Mouse (Mus musculus) heart, adult 18-20 months (tissue): Measurements from ENCODE around the gene Itsn1. TPM values are rescaled to one million over a fixed set of nuclear protein-coding genes. Genes with fewer than 3 reads are reported as not detected.

Experiments used
- DNase-seq, 2 experiments: peaks; one replicate each; pipeline ENCODE4 v3.0.0; 2021 to 2022; ENCODE audit warnings: mixed read lengths in 1 of 2
- total RNA-seq, 2 experiments: library from RNA; stranded (reverse); gene quantifications; 2 replicates each; pipeline ENCODE4 v1.2.3; 2021

Itsn1 gene
- total RNA-seq, 2 experiments from 2014 or later: 50.2 to 53.6 TPM

GRCm38 (mm10) chr16:91847525-91848225 is 118.6 kb downstream of the Itsn1 start:
- DNase-seq: peak; percentile 64 to 65

DNA sequence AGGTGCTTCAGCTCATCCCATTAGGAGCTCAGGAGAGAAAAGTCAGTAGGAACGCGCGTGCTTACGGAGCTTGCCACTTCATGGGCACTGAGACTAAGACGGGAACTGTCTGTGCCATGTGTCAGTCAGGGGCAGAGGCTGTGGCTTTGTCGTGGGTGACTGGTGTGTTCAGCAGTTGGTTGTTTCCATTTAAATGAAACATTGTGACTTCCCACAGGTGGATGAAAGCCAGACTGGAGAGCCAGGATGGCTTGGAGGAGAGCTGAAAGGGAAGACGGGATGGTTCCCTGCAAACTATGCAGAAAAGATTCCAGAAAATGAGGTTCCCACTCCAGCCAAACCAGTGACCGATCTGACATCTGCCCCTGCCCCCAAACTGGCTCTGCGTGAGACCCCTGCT is 119.4 kb downstream of the Itsn1 start:
- DNase-seq: no peak

DNA sequence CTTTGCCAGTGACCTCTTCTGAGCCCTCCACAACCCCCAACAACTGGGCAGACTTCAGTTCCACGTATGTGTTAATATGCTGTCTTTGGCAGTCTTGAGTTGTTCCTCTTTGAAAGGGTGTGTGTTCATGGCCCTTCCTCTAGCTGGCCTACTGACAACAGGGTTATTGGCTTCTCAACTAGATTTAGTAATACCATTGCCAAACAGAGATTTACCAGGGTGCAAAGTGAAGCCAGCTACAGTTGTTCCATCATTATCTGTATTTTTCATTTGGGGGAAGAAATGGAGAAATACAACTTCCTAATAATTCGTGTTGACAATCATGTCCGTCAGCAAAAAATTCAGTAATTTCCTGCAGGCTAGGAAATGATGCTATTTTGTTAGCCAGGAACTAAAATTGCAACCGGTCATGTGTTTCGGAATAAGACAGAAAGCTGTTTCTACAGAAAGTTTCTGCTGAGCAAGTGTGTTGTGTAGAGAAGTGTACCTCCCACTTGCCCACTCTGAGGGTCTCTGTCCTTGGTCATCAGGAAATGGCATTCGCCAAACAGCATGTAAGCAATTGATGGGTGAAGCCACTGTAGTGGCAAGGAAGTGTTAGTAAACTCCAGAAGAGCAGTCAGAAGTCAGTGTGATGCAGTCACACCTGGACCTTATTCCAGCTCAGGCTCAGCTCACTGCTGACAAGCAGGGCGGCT is 120.0 kb downstream of the Itsn1 start:
- DNase-seq: peak; percentile 59 to 71

- no peak for DNase-seq
Measured at GRCm38 (mm10) chr16:91850175-91850574, 121.1 kb downstream of the Itsn1 start.

DNA sequence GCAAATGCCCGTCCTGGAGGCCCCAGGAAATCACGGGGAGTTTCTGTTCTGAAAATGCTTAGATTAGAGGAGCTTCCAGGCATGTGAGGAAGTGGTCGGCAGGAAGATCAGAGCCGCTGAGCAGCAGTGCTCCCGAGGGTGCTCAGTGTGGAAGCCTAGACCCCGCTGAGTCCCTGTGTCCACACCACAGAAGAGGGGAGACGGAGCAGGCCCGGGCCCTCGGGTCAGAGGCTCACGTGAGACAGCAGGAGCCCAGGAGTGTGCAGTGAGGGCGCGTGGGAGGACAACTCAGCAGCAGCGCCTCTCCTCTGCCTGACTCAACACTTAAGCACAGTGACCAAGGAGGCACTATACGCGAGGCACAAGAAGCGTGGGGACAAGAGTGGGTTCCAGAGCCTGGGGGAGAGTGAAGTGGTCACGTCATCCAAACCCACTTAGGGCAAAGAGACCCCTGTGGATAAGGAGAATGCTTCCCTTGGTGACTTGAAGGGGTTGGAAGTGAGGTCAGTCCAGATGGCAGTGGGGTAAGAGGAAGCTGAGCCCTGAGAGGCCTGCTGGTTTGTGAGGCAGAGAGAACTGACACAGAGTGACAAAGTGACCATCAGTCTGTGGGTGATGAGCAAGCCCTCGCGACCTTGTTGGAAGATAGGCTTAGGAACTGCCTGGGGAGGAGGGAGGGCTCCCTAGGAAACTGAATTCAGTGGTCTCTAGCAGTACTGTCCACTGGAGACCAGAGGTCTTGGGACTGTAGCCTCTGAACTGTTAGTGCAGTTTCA is 122.6 kb downstream of the Itsn1 start:
- no peak for DNase-seq

DNA sequence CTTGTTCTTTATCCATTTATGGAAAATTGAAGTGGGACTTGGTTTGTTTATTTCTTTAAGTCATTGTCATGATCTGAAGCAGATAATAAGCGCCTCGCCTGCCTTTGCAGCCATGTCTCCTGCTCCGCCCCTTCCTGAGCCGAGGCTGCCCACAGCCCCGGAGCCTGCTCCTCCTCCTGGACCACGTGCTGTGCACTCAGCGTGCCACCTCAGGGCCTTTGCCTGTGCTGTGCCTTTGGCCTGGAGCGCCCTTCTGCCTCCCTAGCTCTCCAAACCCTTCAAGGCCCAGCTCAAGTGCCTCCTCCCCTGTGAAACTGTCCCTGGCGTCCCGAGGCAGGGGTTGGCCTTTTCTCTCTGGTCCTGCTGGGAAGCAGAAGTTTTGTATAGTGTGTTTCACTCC is 123.7 kb downstream of the Itsn1 start:
- DNase-seq: no peak

DNA sequence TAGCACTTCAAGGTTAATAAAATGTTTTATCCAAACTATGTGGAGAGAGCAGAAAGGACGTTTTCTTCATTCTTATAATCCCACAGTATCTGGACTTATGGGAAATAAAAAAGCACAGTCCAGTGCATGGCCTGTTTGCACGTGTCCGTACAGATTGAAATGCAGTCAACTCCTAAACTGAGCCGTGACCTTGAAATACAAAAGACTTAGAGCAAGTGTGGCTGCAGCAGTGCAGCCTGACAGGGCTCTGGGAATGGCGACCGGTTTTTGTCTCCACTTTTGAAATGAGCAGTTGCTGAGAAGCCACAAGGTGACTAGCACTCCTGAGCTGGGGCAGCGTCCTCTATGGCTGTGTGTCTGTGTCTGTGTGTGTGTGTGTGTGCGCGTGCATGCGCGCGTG is 124.1 kb downstream of the Itsn1 start:
- DNase-seq: no peak

DNA sequence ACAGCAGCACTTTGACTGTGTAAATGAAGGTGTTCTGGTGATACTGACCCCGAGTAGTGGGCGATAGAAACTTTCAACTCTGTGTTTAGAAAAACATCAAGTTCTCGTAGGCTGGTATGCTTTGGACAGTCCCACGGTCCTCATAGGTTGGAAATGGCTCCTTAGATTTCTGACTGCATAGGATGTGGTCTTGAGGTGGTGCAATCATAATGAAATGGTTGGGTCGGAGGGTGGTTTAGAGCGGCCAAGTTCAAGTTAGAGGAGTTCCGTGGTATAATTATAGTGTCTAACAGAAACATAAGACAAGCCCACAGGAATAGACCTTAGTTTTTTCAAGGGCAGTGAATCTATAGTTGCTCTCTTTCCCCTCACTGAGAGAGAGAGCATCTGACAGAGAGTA is 129.6 kb downstream of the Itsn1 start:
- DNase-seq: no peak

DNA sequence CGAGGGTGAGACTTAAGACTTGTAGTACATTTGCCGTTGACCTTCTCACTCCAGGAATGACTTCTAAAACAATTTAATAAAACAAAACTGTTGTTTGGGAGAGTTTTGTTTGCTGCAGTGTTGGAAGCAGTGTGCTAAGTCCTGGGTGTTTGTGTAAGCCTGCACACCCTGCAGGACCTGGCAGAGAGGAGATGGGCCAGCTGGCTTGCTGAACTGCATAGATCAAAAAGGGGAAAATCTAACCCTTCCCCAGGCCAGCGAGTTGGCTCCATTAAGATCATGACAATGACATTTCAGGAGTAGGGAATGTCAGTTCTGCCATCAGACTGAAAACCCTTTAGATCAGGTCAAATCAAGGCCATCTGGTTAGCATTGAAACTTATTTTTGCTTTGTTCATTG is 130.1 kb downstream of the Itsn1 start:
- DNase-seq: no peak

- no peak for DNase-seq
Measured at GRCm38 (mm10) chr16:91859958-91860357, 130.9 kb downstream of the Itsn1 start.

DNA sequence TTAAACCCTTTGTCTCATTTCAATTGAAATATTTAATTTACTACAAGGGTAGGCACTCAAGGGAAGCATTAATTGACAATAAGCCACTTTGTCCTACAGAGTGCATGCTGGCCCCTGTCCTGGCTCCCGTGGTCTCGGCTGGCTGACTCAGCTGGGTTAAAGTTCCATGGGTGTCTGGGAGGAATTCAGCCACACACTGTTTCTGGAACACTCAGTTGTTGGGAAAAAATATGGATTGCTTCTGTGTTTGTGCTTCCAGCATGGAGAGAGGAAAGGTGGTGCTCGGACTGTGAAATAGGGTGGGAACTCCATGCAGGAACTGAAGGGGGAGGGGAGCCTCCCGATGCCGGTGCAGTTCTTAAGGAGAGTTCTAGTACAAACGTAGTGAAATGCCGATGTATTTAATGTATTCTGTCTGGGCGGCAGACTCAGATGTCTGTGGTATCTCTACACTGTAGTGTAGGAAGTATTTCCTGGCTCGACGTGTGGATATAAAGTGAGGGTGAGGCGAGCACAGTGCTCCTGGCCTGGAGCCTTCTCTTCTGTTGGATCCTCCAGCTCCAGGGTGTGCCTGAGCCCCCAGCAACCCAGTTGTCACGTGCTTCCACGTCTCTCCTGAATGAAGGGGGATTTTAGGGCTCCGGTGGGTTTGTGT is 131.5 kb downstream of the Itsn1 start:
- DNase-seq: peak; percentile 34 to 47

DNA sequence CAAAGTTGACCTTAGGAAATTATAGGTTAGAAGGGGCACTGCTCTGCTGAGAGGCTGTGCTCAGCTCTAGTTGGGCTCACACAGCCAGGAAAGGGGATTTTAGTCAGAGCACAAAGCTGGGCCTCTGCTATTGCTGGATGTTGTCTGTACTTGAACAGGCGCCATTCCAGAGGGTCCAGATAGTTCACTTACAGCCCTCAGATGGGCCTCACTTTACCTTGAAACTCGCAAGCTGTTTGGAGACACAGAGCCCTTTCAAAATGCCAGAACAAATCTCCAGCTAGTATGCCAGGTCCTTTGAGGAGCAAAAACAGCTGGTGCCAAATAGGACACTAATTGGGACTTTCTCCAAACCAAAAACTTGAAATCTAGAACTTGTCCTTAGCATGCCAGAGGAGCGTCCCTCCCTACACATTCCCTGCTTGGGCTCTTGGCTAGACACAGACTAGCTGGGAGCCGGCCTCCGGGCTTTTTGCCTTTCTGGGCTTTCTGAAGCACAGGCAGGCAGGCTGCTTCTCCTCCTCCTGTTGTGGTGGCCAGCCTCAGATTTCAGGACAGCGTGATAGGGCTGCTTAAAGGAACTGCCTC is 132.8 kb downstream of the Itsn1 start:
- peak; percentile 71 to 82 for DNase-seq

DNA sequence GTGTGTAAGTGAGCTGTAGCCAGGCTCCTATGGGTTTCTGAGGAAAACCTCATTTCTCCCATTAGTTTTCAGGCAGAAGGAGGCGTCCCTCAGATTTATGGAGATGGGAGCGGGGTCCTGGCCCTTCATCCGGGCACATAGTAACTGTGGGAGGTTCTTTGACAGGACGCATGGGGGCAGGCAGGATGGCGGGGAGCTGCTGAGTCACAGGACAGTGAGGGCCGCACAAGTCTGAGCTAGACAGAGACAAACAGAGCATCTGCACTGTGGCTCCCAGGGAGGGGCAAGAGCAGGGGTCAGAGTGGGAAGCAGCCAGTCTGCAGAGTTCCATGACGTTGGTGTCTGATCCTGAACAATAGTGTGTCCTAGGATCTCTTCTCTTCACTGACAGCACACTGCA is 133.8 kb downstream of the Itsn1 start:
- peak; percentile 38 to 56 for DNase-seq

GRCm38 (mm10) chr16:91864646-91865332 is 135.7 kb downstream of the Itsn1 start:
- DNase-seq: peak; percentile 32 to 53

DNA sequence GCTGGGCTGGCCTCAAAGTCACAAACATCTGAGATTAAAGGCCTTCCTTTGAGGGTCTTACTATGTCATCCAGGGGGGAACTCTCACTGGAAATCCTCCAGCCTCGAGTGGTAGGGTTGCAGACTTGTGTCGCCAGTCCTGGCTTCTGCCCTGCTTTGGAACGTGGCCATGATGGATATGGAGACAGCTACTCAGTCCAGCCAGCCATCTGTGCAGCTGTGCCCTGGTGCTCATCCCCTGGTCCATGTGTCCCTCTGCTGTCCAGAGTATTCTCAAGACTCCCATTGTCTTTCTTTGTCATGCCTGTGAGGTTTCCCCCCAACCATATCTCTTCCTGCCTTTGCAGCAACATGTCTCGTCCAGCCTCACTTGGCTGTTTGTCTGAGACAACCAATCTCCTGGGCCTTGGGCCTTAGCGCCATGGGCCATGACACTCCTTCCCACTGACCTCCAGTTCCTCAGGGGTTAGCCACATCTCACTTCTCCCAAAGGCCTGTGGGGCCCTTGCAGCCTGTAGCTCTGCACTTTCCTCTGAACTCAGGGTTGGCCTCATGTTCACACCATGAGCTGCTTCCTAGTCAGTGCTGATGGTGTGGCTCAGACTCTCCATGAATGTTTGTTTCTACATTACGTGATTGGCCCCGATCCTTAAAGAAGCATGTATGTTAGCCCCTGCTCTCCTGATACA is 136.6 kb downstream of the Itsn1 start:
- peak in 1 of 2 experiments; percentile 49 for DNase-seq

- peak; percentile 55 to 79 for DNase-seq
Measured at GRCm38 (mm10) chr16:91866258-91866634, 137.2 kb downstream of the Itsn1 start.

DNA sequence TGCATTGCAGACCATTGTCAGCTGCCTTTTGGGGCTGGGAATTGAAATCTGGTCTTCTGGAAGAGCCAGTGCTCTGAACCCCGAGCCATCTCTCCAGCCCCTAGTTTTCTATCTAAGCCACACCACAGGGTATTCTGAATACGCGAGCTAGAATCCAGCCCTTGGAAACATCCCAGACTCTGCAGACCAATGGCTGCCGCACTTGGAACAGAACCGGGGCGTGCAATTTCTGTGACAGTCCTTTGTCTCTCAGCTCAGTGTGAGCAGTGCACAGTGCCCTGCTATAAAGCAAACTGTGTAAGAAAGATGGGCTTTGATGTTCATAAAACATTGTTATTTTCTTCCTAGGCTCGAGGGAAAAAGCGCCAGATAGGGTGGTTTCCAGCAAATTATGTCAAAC is 138.6 kb downstream of the Itsn1 start:
- DNase-seq: no peak

- peak; percentile 66 to 87 for DNase-seq
Measured at GRCm38 (mm10) chr16:91868943-91869911, 140.1 kb downstream of the Itsn1 start.

DNA sequence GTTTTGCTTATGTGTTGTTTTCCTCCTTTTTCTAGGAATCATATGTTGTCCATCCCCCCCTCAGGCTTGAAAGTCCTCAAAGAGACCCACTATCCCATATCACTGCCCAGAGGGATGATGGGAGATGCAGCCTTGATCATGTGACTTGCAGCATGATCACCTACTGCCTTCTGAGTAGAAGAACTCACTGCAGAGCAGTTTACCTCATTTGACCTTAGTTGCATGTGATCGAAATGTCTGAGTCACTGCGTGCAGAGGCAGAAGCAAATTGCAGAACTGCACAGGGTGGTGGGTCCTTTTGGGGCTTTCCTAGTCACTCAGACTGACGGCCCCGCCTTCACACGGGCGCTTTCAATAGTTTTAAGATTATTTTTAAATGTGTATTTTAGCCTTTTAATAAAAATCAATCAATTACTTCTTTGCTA is 141.1 kb downstream of the Itsn1 start:
- peak in 1 of 2 experiments; percentile 37 for DNase-seq

- no peak for DNase-seq
Measured at GRCm38 (mm10) chr16:91871188-91871587, 142.1 kb downstream of the Itsn1 start.
